Mouse (Mus musculus): Measurements from ENCODE around the gene Hrasls. TPM values are rescaled to one million over a fixed set of nuclear protein-coding genes. Genes with fewer than 3 reads are reported as not detected.

Gene Hrasls
- not detected for total RNA-seq (2018; cell fraction: chromatin; rRNA removed)
- total RNA-seq (2018; cell fraction: cytosol; rRNA removed): not detected
- not detected for total RNA-seq (2018; cell fraction: nucleus; rRNA removed)
- polyA plus RNA-seq (2018): not detected in 3 replicates

GRCm38 (mm10) chr16:29209605-29210411 is at the start of gene Hrasls:
Gene Hrasls, plus strand, starts transcription at chr16:29209695.
- H3K79me2 ChIP-seq (ENCODE audit: inconsistent target): no peaks in the 10 kb centered on the region
- H3K27ac ChIP-seq: no peak within 1 kb of the TSS
- no peaks in the 10 kb centered on the region for H3K36me3 ChIP-seq (ENCODE audit: inconsistent target)
- no peak within 1 kb of the TSS for H3K4me3 ChIP-seq (ENCODE audit: inconsistent target)
- 7% methylated on average over 37 of the region's 39 CpGs for WGBS (ENCODE audit: missing documents)

GRCm38 (mm10) chr16:29162271-29162670 is 47.2 kb upstream of the Hrasls start:
- Histone ChIP-seq H3K27ac (no peak overlapping the region), H3K79me2 (ENCODE audit: inconsistent target) (no peaks in the 10 kb centered on the region), H3K36me3 (ENCODE audit: inconsistent target) (no peaks in the 10 kb centered on the region), H3K4me3 (ENCODE audit: inconsistent target) (no peak overlapping the region)
- WGBS (ENCODE audit: missing documents): 89% methylated on average over 4 of the region's 4 CpGs

DNA sequence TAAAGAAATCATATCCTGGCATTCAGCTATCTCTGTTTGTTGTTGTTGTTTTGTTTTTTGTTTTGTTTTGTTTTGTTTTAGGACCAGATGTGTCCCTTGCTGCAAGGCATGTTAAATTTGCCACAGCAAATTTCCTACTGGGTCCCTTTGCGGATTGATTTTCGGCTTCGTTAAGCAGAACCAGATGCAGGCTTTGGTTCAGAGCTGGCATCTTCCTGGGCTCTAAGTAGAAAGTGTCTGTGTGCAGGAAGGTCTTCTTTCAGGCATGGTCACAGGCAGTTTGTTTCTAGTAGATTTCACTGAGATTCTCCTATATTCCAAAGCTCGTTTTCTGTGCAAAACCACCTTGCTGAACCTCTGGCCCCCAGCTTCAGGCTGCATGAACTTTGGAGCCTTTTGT is 42.4 kb upstream of the Hrasls start:
- WGBS (ENCODE audit: missing documents): 90% methylated on average over 4 of the region's 4 CpGs
- H3K27ac ChIP-seq: no peak overlapping the region
- no peaks in the 10 kb centered on the region for H3K36me3 ChIP-seq (ENCODE audit: inconsistent target)
- H3K4me3 ChIP-seq (ENCODE audit: inconsistent target): no peak overlapping the region
- no peaks in the 10 kb centered on the region for H3K79me2 ChIP-seq (ENCODE audit: inconsistent target)

GRCm38 (mm10) chr16:29171741-29172140 is 37.8 kb upstream of the Hrasls start:
- H3K79me2 ChIP-seq (ENCODE audit: inconsistent target): no peaks in the 10 kb centered on the region
- 97% methylated on average over 5 of the region's 5 CpGs for WGBS (ENCODE audit: missing documents)
- no peak overlapping the region for H3K4me3 ChIP-seq (ENCODE audit: inconsistent target)
- H3K27ac ChIP-seq: no peak overlapping the region
- no peaks in the 10 kb centered on the region for H3K36me3 ChIP-seq (ENCODE audit: inconsistent target)

DNA sequence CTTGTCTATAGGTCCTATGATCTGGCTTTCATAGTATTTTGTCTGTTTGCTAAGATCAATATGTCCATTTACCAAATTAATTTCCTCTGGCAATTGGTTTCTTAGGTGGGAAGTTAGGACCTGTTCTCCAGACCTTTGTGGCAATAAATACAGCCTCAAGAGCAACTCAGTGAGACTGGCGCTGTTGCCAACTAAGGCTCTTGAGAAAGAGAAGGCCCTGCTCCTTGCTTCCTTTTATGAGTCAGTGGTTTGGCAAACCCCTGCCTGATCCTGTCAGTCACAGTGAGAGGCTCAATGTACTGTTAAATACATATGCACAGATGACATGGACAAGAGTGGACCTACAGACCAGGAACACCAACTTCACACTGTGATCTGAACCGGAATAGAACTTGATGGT is 36.3 kb upstream of the Hrasls start:
- no peak overlapping the region for H3K27ac ChIP-seq
- H3K36me3 ChIP-seq (ENCODE audit: inconsistent target): no peaks in the 10 kb centered on the region
- H3K79me2 ChIP-seq (ENCODE audit: inconsistent target): no peaks in the 10 kb centered on the region
- 89% methylated on average over 2 of the region's 2 CpGs for WGBS (ENCODE audit: missing documents)
- no peak overlapping the region for H3K4me3 ChIP-seq (ENCODE audit: inconsistent target)

DNA sequence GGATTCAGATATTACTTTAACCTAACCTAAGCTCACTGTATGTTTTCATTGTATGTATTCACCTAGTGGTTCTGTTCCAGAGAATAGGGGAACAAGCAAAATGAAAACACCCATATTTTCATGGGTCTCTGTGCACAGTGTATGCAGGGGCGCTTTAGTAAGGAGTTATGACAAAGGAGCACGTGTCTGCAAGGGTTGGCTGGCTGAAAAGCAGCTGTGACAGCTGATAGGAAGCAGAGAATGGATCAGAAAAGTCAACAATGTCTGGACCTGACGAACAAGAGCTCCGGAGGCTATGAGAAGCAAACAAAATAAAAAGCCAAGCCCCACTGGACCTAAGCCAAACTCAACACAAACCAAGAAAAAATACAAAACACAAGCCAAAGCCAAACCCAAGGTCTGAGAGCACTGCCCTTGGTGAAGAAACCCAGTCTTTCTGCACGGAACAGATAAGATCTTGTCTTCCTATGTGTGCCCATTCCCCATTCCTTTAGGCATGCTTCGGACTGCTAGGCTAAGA is 34.6 kb upstream of the Hrasls start:
- Histone ChIP-seq H3K4me3 (ENCODE audit: inconsistent target) (no peak overlapping the region), H3K36me3 (ENCODE audit: inconsistent target) (no peaks in the 10 kb centered on the region), H3K79me2 (ENCODE audit: inconsistent target) (no peaks in the 10 kb centered on the region), H3K27ac (no peak overlapping the region)
- WGBS (ENCODE audit: missing documents): 55% methylated on average over 6 of the region's 6 CpGs

DNA sequence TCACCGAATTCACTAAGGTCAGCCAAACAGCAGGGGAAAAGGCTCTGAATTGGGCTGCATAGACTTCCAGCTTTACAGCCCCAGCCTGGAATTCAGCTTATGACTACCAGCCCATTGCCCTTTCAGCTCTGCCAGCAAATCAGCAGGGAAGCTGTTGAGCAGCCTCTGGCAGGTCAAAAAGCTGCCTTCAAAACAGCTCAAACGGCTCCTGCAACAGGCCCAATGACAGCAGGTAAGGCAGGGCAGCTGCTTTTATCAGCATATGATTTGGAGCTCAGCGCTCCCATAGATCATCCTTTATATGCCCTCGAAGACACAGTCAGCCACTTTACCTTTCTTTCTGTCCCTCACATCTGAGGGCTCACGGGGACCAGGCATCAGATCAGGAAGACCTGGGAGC is 16.6 kb upstream of the Hrasls start:
- WGBS (ENCODE audit: missing documents): 17% methylated on average over 5 of the region's 5 CpGs
- Histone ChIP-seq H3K4me3 (ENCODE audit: inconsistent target) (no peak overlapping the region), H3K79me2 (ENCODE audit: inconsistent target) (no peaks in the 10 kb centered on the region), H3K36me3 (ENCODE audit: inconsistent target) (no peaks in the 10 kb centered on the region), H3K27ac (no peak overlapping the region)

- Histone ChIP-seq H3K4me3 (ENCODE audit: inconsistent target) (no peak overlapping the region), H3K27ac (no peak overlapping the region)
- WGBS (ENCODE audit: missing documents): 95% methylated on average over 4 of the region's 4 CpGs
These were observed 15.5 kb upstream of the Hrasls start for GRCm38 (mm10) chr16:29193981-29194380.

DNA sequence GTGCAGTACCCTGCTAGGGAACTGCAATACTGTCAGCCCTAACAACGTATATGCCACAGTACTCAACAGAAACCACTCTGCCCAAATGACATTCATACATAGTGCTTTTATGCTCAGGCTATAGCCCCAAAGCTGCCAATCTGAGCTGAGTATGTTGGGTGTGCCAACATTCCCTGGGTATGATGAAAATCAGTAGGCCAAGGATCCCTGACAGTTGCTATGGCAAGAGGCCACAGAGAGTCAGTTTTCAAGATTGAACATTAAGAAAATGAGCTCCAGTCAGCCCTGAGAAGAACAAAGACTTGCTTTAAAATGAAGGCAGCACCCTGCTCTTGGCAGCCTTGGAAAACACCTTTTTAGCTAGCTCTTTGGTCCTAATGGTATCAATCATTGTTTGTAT is 14.3 kb upstream of the Hrasls start:
- Histone ChIP-seq H3K27ac (no peak overlapping the region), H3K4me3 (ENCODE audit: inconsistent target) (no peak overlapping the region), H3K79me2 (ENCODE audit: inconsistent target) (no peaks in the 10 kb centered on the region), H3K36me3 (ENCODE audit: inconsistent target) (no peaks in the 10 kb centered on the region)
- 100% methylated on average over 1 of the region's 1 CpGs for WGBS (ENCODE audit: missing documents)

More at GRCm38 (mm10) chr16:29193981-29194380, 15.5 kb upstream of the Hrasls start:
- H3K36me3 ChIP-seq (ENCODE audit: inconsistent target): no peaks in the 10 kb centered on the region
- no peaks in the 10 kb centered on the region for H3K79me2 ChIP-seq (ENCODE audit: inconsistent target)

GRCm38 (mm10) chr16:29198461-29198860 is 11.0 kb upstream of the Hrasls start:
- Histone ChIP-seq H3K27ac (no peak overlapping the region), H3K36me3 (ENCODE audit: inconsistent target) (no peaks in the 10 kb centered on the region), H3K4me3 (ENCODE audit: inconsistent target) (no peak overlapping the region), H3K79me2 (ENCODE audit: inconsistent target) (no peaks in the 10 kb centered on the region)
- 58% methylated on average over 5 of the region's 5 CpGs for WGBS (ENCODE audit: missing documents)

DNA sequence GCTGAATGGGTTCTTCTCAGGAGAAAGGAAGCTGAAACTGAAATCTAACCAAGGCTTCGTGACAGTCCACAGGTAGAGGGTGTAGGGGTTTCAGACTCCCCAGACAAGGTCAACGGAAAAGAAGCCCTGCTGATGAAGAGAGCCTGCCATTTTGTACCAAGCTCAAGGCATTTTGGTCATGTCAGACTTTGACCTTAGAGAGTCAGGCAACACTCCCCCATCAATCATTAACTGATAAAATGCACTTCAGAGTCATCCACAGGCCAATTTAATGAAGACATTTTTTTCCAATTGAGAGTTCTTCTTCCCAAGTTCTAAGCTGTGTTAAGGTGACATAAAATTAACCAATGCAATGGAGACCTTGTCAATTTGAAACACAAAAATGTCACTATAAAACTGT is 8.3 kb upstream of the Hrasls start:
- Histone ChIP-seq H3K79me2 (ENCODE audit: inconsistent target) (no peaks in the 10 kb centered on the region), H3K36me3 (ENCODE audit: inconsistent target) (no peaks in the 10 kb centered on the region), H3K4me3 (ENCODE audit: inconsistent target) (no peak overlapping the region), H3K27ac (no peak overlapping the region)
- WGBS (ENCODE audit: missing documents): 66% methylated on average over 2 of the region's 2 CpGs

DNA sequence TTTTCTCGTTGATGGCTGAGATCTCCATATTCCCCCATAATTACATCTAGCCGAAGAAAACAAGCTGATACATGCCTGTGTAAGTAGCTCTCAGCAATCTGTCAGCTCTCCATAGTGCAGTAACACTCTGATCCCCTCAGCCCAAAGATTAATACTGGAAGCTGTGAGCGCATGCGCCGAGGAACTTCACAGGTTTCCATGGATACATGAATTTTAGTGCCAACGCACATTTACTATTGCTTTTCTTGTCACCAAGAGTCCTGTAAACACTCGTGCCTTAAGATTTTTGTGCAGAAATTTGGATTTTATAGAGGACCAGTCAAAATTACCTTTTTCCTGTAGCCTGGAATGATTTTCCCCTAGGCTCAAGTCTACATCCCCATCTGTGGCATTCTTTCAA is 4.6 kb upstream of the Hrasls start:
- WGBS (ENCODE audit: missing documents): 89% methylated on average over 7 of the region's 7 CpGs

DNA sequence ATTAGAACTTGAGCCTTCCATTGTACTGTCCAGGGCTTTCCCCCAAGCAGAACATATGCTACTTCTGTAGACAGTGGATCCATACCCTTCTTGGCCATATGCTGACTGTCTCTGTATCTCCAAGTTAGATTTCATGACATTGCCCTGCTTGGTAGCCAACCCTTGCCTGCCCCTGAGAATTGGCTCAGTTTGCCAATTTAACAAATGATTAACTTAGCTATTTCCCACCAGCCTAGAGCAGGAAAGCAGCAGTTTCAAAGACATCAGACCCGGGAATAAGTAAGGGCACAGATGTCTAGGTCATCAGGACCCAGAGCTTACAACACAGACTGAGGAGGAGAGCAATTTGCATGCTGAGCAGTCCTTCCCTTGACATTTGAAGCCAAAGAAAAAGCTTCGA is 3.9 kb upstream of the Hrasls start:
- Histone ChIP-seq H3K27ac (no peak overlapping the region), H3K36me3 (ENCODE audit: inconsistent target) (no peaks in the 10 kb centered on the region), H3K79me2 (ENCODE audit: inconsistent target) (no peaks in the 10 kb centered on the region), H3K4me3 (ENCODE audit: inconsistent target) (no peak overlapping the region)
- WGBS (ENCODE audit: missing documents): 73% methylated on average over 2 of the region's 2 CpGs

More for the DNA sequence above, 4.6 kb upstream of the Hrasls start:
- H3K27ac ChIP-seq: no peak overlapping the region
- no peak overlapping the region for H3K4me3 ChIP-seq (ENCODE audit: inconsistent target)
- H3K36me3 ChIP-seq (ENCODE audit: inconsistent target): no peaks in the 10 kb centered on the region
- H3K79me2 ChIP-seq (ENCODE audit: inconsistent target): no peaks in the 10 kb centered on the region

DNA sequence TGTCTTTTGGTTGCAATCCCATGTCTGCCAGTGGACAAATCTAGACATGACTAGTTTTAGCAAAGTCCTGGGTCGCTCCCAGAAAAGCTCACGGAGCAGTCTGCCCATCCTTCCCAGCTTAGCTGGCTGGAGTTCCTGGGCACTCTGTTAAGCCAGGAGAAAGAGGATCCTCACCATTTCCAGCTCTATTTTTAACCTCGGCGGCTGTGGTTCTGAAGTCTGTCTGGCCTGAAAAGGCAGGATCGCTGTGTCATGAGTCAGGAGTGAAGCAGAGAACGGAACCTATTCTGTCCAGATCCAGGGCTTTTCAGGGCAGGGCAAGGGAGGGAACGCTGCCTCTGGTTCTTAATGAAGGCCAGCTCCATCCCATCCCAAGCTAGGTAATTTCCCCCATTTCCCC is 654 bp upstream of the Hrasls start:
- H3K27ac ChIP-seq: no peak overlapping the region
- no peak overlapping the region for H3K4me3 ChIP-seq (ENCODE audit: inconsistent target)
- H3K79me2 ChIP-seq (ENCODE audit: inconsistent target): no peaks in the 10 kb centered on the region
- 75% methylated on average over 7 of the region's 7 CpGs for WGBS (ENCODE audit: missing documents)
- H3K36me3 ChIP-seq (ENCODE audit: inconsistent target): no peaks in the 10 kb centered on the region
